Mouse (Mus musculus) liver, embryonic 12.5 days (tissue): ENCODE results near the gene Mpi. TPM values are rescaled to one million over a fixed set of nuclear protein-coding genes. Genes with fewer than 3 reads are reported as not detected.

ENCODE experiments used
- ATAC-seq: fragments of 200-750 bp; cut with Nextera tagmentation; 2 replicates; pipeline ENCODE4 v1.8.0; 2017; ENCODE audit warnings: moderate number of reproducible peaks, mild to moderate bottlenecking, moderate library complexity
- H3K27ac ChIP-seq: fragments of 300-500 bp; sonication (generic); 2 replicates; pipeline ENCODE4 v1.5.1; 2016; ENCODE audit warnings: mild to moderate bottlenecking
- H3K27me3 ChIP-seq: fragments of 300-500 bp; sonication (generic); replicated peaks from 2 replicates; pipeline ENCODE4 v1.6.1; 2016; ENCODE audit warnings: mild to moderate bottlenecking, moderate library complexity
- H3K36me3 ChIP-seq: fragments of 300-500 bp; sonication (generic); 2 replicates; pipeline ENCODE4 v1.6.1; 2016; ENCODE audit warnings: mild to moderate bottlenecking, moderate library complexity
- H3K4me1 ChIP-seq: fragments of 300-500 bp; sonication (generic); 2 replicates; pipeline ENCODE4 v1.6.1; 2016
- H3K4me2 ChIP-seq: fragments of 300-500 bp; sonication (generic); 2 replicates; pipeline ENCODE4 v1.6.1; 2016; ENCODE audit warnings: mild to moderate bottlenecking, moderate library complexity
- H3K4me3 ChIP-seq: fragments of 300-500 bp; sonication (generic); 2 replicates; pipeline ENCODE4 v1.5.1; 2016; ENCODE audit warnings: mild to moderate bottlenecking, moderate library complexity
- H3K9ac ChIP-seq: fragments of 300-500 bp; sonication (generic); 2 replicates; pipeline ENCODE4 v1.6.1; 2016; ENCODE audit warnings: mild to moderate bottlenecking, moderate library complexity
- H3K9me3 ChIP-seq: fragments of 300-500 bp; sonication (generic); replicated peaks from 2 replicates; pipeline ENCODE4 v1.6.1; 2016; ENCODE audit warnings: mild to moderate bottlenecking, moderate library complexity
- WGBS: fragments of 180-500 bp; shearing (Covaris S2); methylation state at CpG from one replicate; pipeline ENCODE4 v1.1.7; 2016; ENCODE audit not compliant: insufficient replicate concordance; 5-methylcytosine and 5-hydroxymethylcytosine counted together
- polyA plus RNA-seq: library from polyadenylated mRNA; unstranded; fragments of >200 nt; fragmentation: Nextera tagmentation; extraction: Ambion mirVana; gene quantifications from 2 replicates; pipeline ENCODE4 v1.2.1, GENCODE M21; 2016

The Mpi gene
- polyA plus RNA-seq, 1 experiment from 2014 or later, result 17.7 TPM

DNA sequence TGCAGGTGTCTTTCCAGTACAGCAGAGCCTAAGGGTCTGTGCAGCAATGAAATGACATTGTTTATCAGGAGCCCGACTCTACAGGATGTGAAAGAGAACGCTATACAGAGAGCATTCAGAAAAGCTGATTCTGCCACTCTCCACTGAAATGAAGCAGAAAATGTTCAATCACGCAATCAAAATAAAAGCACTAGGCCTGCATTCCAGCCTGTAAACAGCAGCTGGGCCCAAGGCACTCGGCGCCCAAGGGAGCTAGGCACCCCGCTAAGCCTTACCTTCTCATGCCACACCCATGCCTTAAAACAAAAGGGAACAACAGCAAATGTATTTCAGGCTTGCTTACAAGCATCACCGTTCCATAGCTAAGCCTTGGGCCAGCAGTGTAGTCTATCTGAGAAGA is 54.0 kb downstream of the Mpi start:
- H3K4me2 ChIP-seq, result no peak overlapping the region
- no peak overlapping the region for H3K9ac ChIP-seq
- no peaks in the 10 kb centered on the region for H3K9me3 ChIP-seq
- H3K4me3 ChIP-seq, result no peak overlapping the region
- WGBS, result 63% methylated on average over 7 of the region's 7 CpGs
- peaks cover 84% of the 10 kb centered on the region for H3K27me3 ChIP-seq
- H3K36me3 ChIP-seq, result no peaks in the 10 kb centered on the region
- no peak for ATAC-seq
- peaks cover 11% of the 10 kb centered on the region for H3K4me1 ChIP-seq
- no peak overlapping the region for H3K27ac ChIP-seq

GRCm38 (mm10) chr9:57497236-57497635 is 55.3 kb downstream of the Mpi start:
- Histone ChIP-seq H3K9me3 (no peaks in the 10 kb centered on the region), H3K36me3 (no peaks in the 10 kb centered on the region), H3K9ac (no peak overlapping the region), H3K4me1 (peaks cover 6% of the 10 kb centered on the region; the same call in 1 of the 2 replicates), H3K4me2 (no peak overlapping the region), H3K27me3 (peaks cover 71% of the 10 kb centered on the region), H3K27ac (no peak overlapping the region), H3K4me3 (no peak overlapping the region)
- 61% methylated on average over 5 of the region's 5 CpGs for WGBS
- ATAC-seq, result no peak

DNA sequence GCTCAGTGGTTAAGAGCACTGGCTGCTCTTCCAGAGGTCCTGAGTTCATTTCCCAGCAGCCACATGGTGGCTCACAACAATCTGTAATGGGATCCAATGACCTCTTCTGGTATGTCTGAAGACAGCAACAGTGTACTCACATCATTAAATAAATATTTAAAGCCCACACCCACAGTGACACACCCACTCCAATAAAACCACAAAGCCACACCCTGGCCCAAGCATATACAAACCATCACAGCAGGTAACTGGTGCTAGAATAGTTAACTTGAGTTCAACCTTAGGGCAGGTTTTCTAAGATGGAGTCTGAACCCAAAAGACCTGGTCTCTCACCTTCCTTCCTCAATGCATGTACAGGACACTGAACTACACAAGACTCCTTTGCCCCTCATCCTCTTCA is 57.6 kb downstream of the Mpi start:
- no peaks in the 10 kb centered on the region for H3K36me3 ChIP-seq
- no peak for ATAC-seq
- H3K4me2 ChIP-seq, result no peak overlapping the region
- H3K4me1 ChIP-seq, result no peaks in the 10 kb centered on the region
- H3K27ac ChIP-seq, result no peak overlapping the region
- H3K27me3 ChIP-seq, result peaks cover 49% of the 10 kb centered on the region
- no peak overlapping the region for H3K4me3 ChIP-seq
- H3K9me3 ChIP-seq, result no peaks in the 10 kb centered on the region
- no peak overlapping the region for H3K9ac ChIP-seq

Other genes with a start within 250 kb of the Mpi start
- 13.8 and 15.6 TPM in 2 replicates for gene Ppcdc, start 112.6 kb downstream of the Mpi start, polyA plus RNA-seq
- gene Scamp5, start 84.7 kb downstream of the Mpi start, polyA plus RNA-seq, result 10.5 and 12.4 TPM in 2 replicates
- 1.0 and 1.5 TPM in 2 replicates for gene Rpp25, start 48.7 kb downstream of the Mpi start, polyA plus RNA-seq
- gene Cox5a, start 31.5 kb downstream of the Mpi start, polyA plus RNA-seq, result 415 and 442 TPM in 2 replicates
- 10.5 and 12.0 TPM in 2 replicates for gene Fam219b, start 15.2 kb downstream of the Mpi start, polyA plus RNA-seq
- gene Scamp2, start 8.2 kb upstream of the Mpi start, polyA plus RNA-seq, result 32.5 and 33.2 TPM in 2 replicates
- gene Ulk3, start 36.7 kb upstream of the Mpi start, polyA plus RNA-seq, result 6.4 and 9.0 TPM in 2 replicates
- gene Cplx3, start 53.5 kb upstream of the Mpi start, polyA plus RNA-seq, result not detected in 2 replicates
- not detected in 2 replicates for gene Lman1l, start 68.0 kb upstream of the Mpi start, polyA plus RNA-seq
- 27.0 and 27.8 TPM in 2 replicates for gene Csk, start 100.9 kb upstream of the Mpi start, polyA plus RNA-seq
- not detected in 2 replicates for gene Cyp1a2, start 130.9 kb upstream of the Mpi start, polyA plus RNA-seq
- 0.16 and 0.19 TPM in 2 replicates for gene Cyp1a1, start 135.2 kb upstream of the Mpi start, polyA plus RNA-seq
- 21.2 and 22.2 TPM in 2 replicates for gene Edc3, start 155.8 kb upstream of the Mpi start, polyA plus RNA-seq
- gene Clk3, start 213.1 kb upstream of the Mpi start, polyA plus RNA-seq, result 99.8 and 104 TPM in 2 replicates